13 mouse cellular contexts compared by ENCODE assay signal in the genomic region with DNA sequence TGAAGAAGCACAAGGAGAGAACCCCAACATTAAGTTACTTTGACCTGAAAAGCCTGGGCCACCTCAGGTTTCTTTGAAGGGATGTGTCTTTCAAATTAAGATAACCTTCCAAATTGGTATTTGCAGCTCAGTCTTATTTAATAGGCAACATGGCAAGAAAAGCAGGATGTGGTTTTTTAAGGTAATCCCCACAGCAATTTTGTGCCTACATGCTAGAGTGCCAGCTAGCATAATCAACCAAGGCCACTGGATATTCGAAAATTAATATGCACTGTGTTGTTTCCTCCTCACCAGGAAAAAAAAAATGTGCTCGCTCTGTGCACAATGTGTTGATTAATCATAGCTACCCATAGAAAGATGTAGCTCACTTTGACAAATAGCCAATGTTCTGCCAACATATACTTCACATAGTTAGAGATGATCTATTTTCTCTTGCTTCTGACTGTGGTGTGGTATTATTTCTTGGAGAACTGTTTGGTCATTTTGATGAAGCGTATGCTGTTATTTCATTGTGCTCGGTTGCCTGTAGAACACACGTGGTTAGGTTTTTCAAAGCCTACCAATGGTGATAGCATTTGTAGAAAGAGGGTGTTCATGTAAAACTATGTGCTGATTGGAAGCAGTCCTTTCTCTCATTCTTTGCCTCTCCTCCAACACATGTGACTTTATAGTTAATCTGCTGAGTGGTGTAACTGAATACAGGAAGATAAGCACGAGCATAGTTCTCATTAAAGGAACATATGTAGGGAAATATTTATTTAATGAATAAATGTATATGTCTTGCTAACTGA.
DNase-seq lines count a peak whose midpoint lies in the region; ATAC-seq and TF ChIP-seq lines count a peak whose summit lies in the region.
"Had no signal": no experiment of that assay in that cellular context is flagged by ENCODE, and none has a peak within 500 bp of the region (broad histone marks: within the 10 kb centered on the region; RNA-seq: fewer than 3 reads in every experiment).

No protein-coding gene starts in this region.

- H3K9me3 ChIP-seq in intestine, embryonic 15.5 days, result no peaks in the 10 kb centered on the region
- H3K9me3 ChIP-seq in intestine, postnatal 0 days (ENCODE audit: control insufficient read depth), result no peaks in the 10 kb centered on the region
- H3K9me3 ChIP-seq in embryonic facial prominence, embryonic 13.5 days, result no peaks in the 10 kb centered on the region
- no peaks in the 10 kb centered on the region for H3K9me3 ChIP-seq in hindbrain, embryonic 14.5 days (ENCODE audit: control insufficient read depth, low read length)
- no peaks in the 10 kb centered on the region for H3K9me3 ChIP-seq in neural tube, embryonic 12.5 days
- H3K9me3 ChIP-seq: limb, embryonic 10.5 days had no signal

- H3K9ac ChIP-seq in intestine, embryonic 15.5 days, result no peak overlapping the region
- H3K9ac ChIP-seq in intestine, postnatal 0 days (ENCODE audit: low read depth, low read length), result no peak overlapping the region
- no peak overlapping the region for H3K9ac ChIP-seq in embryonic facial prominence, embryonic 13.5 days
- peak overlapping the region; percentile 38; the same call in 1 of the 2 replicates for H3K9ac ChIP-seq in hindbrain, embryonic 14.5 days
- no peak overlapping the region for H3K9ac ChIP-seq in neural tube, embryonic 12.5 days

- 78% methylated on average over 6 of the region's 6 CpGs for whole genome bisulfite sequencing in intestine, embryonic 15.5 days
- WGBS in intestine, postnatal 0 days, result 80% methylated on average over 6 of the region's 6 CpGs
- WGBS in embryonic facial prominence, embryonic 13.5 days, result 71% methylated on average over 6 of the region's 6 CpGs
- 62% methylated on average over 6 of the region's 6 CpGs for WGBS in hindbrain, embryonic 14.5 days
- 77% methylated on average over 6 of the region's 6 CpGs for WGBS in neural tube, embryonic 12.5 days

- H3K36me3 ChIP-seq in intestine, embryonic 15.5 days, result no peaks in the 10 kb centered on the region
- H3K36me3 ChIP-seq in intestine, postnatal 0 days (ENCODE audit: control insufficient read depth, insufficient read depth), result no peaks in the 10 kb centered on the region
- H3K36me3 ChIP-seq in embryonic facial prominence, embryonic 13.5 days, result no peaks in the 10 kb centered on the region
- no peaks in the 10 kb centered on the region for H3K36me3 ChIP-seq in hindbrain, embryonic 14.5 days (replicated peaks; ENCODE audit: control insufficient read depth, insufficient read depth)
- no peaks in the 10 kb centered on the region for H3K36me3 ChIP-seq in neural tube, embryonic 12.5 days
- H3K36me3 ChIP-seq: limb, embryonic 10.5 days had no signal

- no peaks in the 10 kb centered on the region for H3K27me3 ChIP-seq in intestine, embryonic 15.5 days (replicated peaks)
- H3K27me3 ChIP-seq in intestine, postnatal 0 days (replicated peaks; ENCODE audit: control insufficient read depth, insufficient read depth, low read length), result no peaks in the 10 kb centered on the region
- no peaks in the 10 kb centered on the region for H3K27me3 ChIP-seq in embryonic facial prominence, embryonic 13.5 days
- no peaks in the 10 kb centered on the region for H3K27me3 ChIP-seq in hindbrain, embryonic 14.5 days (ENCODE audit: control insufficient read depth, insufficient read depth, low read length)
- H3K27me3 ChIP-seq in neural tube, embryonic 12.5 days (replicated peaks), result no peaks in the 10 kb centered on the region

- ATAC-seq in intestine, embryonic 15.5 days, result no peak
- ATAC-seq in intestine, postnatal 0 days, result no peak
- ATAC-seq in embryonic facial prominence, embryonic 13.5 days (ENCODE audit: insufficient number of reproducible peaks, insufficient read depth, low FRiP score, low TSS enrichment, low read depth), result no peak
- no peak for ATAC-seq in hindbrain, embryonic 14.5 days (ENCODE audit: low FRiP score)
- no peak for ATAC-seq in neural tube, embryonic 12.5 days (ENCODE audit: low FRiP score, low read depth)

- peak overlapping the region; percentile 12; the same call in 1 of the 2 replicates for H3K4me2 ChIP-seq in intestine, embryonic 15.5 days (replicated peaks)
- H3K4me2 ChIP-seq in intestine, postnatal 0 days (replicated peaks; ENCODE audit: low read depth), result no peak overlapping the region
- H3K4me2 ChIP-seq in embryonic facial prominence, embryonic 13.5 days, result peak overlapping the region; percentile 72
- H3K4me2 ChIP-seq in hindbrain, embryonic 14.5 days (replicated peaks), result peak overlapping the region; percentile 64
- H3K4me2 ChIP-seq in neural tube, embryonic 12.5 days (replicated peaks), result peak overlapping the region; percentile 74

- no peak overlapping the region for H3K27ac ChIP-seq in intestine, embryonic 15.5 days
- no peak overlapping the region for H3K27ac ChIP-seq in intestine, postnatal 0 days (ENCODE audit: low read depth, low read length)
- H3K27ac ChIP-seq in embryonic facial prominence, embryonic 13.5 days, result no peak overlapping the region
- no peak overlapping the region for H3K27ac ChIP-seq in hindbrain, embryonic 14.5 days
- no peak overlapping the region for H3K27ac ChIP-seq in neural tube, embryonic 12.5 days
- H3K27ac ChIP-seq: limb, embryonic 10.5 days had no signal

- DNase-seq in hindbrain, embryonic 14.5 days (ENCODE audit: low spot score), result no peak
- no peak for DNase-seq in layer of hippocampus, adult 8-10 months (ENCODE audit: low spot score in 2 of 2)
- DNase-seq in left cerebral cortex, adult 11 months (ENCODE audit: low spot score), result no peak
- no peak for DNase-seq in adipocyte (ENCODE audit: low spot score)
- DNase-seq: gastrocnemius, postnatal 10 days; kidney, postnatal 4 days; lung, adult 2 months; thymus, postnatal 14 days had no signal

- H3K4me3 ChIP-seq in intestine, embryonic 15.5 days (replicated peaks), result no peak overlapping the region
- H3K4me3 ChIP-seq in intestine, postnatal 0 days (ENCODE audit: low read depth, low read length), result no peak overlapping the region
- H3K4me3 ChIP-seq in embryonic facial prominence, embryonic 13.5 days, result no peak overlapping the region
- peak overlapping the region; percentile 37 for H3K4me3 ChIP-seq in hindbrain, embryonic 14.5 days (replicated peaks; ENCODE audit: low read length)
- no peak overlapping the region for H3K4me3 ChIP-seq in neural tube, embryonic 12.5 days
- H3K4me3 ChIP-seq: limb, embryonic 10.5 days had no signal

- H3K4me1 ChIP-seq in intestine, embryonic 15.5 days (replicated peaks), result peaks cover 9% of the 10 kb centered on the region
- no peaks in the 10 kb centered on the region for H3K4me1 ChIP-seq in intestine, postnatal 0 days (replicated peaks; ENCODE audit: control insufficient read depth, insufficient read depth, low read length)
- peaks cover 15% of the 10 kb centered on the region for H3K4me1 ChIP-seq in embryonic facial prominence, embryonic 13.5 days
- H3K4me1 ChIP-seq in hindbrain, embryonic 14.5 days (replicated peaks; ENCODE audit: control insufficient read depth, insufficient read depth, low read length), result peaks cover 25% of the 10 kb centered on the region; the same call in 1 of the 2 replicates
- H3K4me1 ChIP-seq in neural tube, embryonic 12.5 days, result 0 out of 2 replicates have a peak, but pooled peaks cover 3% of the 10 kb centered on the region

- TF ChIP-seq CTCF in intestine, postnatal 0 days (IDR thresholded peaks at IDR 0.05; ENCODE audit: low read depth), result no peak
